Mouse (Mus musculus) megakaryocyte-erythroid progenitor cell, adult 5 weeks (primary cell): ENCODE measurements around the gene Gm17617. TPM values are rescaled to one million over a fixed set of nuclear protein-coding genes. Genes with fewer than 3 reads are reported as not detected.

Source experiments
- polyA plus RNA-seq: library from polyadenylated mRNA; stranded (reverse); fragments of >175 nt; gene quantifications from 2 replicates; pipeline ENCODE4 v1.2.3, GENCODE M21; 2012

Gm17617 gene
- polyA plus RNA-seq, result not detected in 2 replicates

GRCm38 (mm10) chr13:55133448-55133847, at the start of gene Gm17617:
Gene Gm17617, minus strand, starts transcription at chr13:55133548.

GRCm38 (mm10) chr13:55152621-55153415, 19.5 kb upstream of the Gm17617 start, which contains the start of gene Fgfr4:
Gene Fgfr4, plus strand, starts transcription at chr13:55152640.

GRCm38 (mm10) chr13:55105045-55105952, 28.0 kb downstream of the Gm17617 start, which contains the start of gene Zfp346:
Gene Zfp346, plus strand, starts transcription at chr13:55105311.

GRCm38 (mm10) chr13:55099726-55100478, 33.4 kb downstream of the Gm17617 start, which contains the start of gene Uimc1:
Gene Uimc1, minus strand, starts transcription at chr13:55100300.

Other genes starting within 250 kb of the Gm17617 start
- 4.0 and 7.8 TPM in 2 replicates for gene Unc5a, start 184.1 kb downstream of the Gm17617 start, polyA plus RNA-seq
- 133 and 193 TPM in 2 replicates for gene Hk3, start 112.2 kb downstream of the Gm17617 start, polyA plus RNA-seq
- 9.3 and 10.2 TPM in 2 replicates for gene Uimc1, start 33.2 kb downstream of the Gm17617 start, polyA plus RNA-seq
- gene Zfp346, start 28.2 kb downstream of the Gm17617 start, polyA plus RNA-seq, result 8.6 and 16.5 TPM in 2 replicates
- gene Fgfr4, start 19.1 kb upstream of the Gm17617 start, polyA plus RNA-seq, result not detected in 2 replicates
- gene Nsd1, start 76.2 kb upstream of the Gm17617 start, polyA plus RNA-seq, result 12.8 and 13.5 TPM in 2 replicates
- gene Prelid1, start 187.0 kb upstream of the Gm17617 start, polyA plus RNA-seq, result 274 and 289 TPM in 2 replicates
- 79.4 and 99.3 TPM in 2 replicates for gene Rab24, start 188.4 kb upstream of the Gm17617 start, polyA plus RNA-seq
- 9.2 and 11.5 TPM in 2 replicates for gene Mxd3, start 196.3 kb upstream of the Gm17617 start, polyA plus RNA-seq
- gene Lman2, start 229.2 kb upstream of the Gm17617 start, polyA plus RNA-seq, result 128 and 133 TPM in 2 replicates
- gene Rgs14, start 236.2 kb upstream of the Gm17617 start, polyA plus RNA-seq, result 18.1 and 18.7 TPM in 2 replicates